Mouse (Mus musculus) urinary bladder, postnatal 14 days (tissue): ENCODE measurements around the gene Rnf216.

Experiments
- DNase-seq: peaks from one replicate; pipeline ENCODE4 v3.0.0; 2021; ENCODE audit warnings: low spot score

The Rnf216 gene

GRCm38 (mm10) chr5:143000654-143001500 is 111.9 kb downstream of the Rnf216 start:
- no peak for DNase-seq

GRCm38 (mm10) chr5:143000091-143000490 is 112.7 kb downstream of the Rnf216 start:
- no peak for DNase-seq

- no peak for DNase-seq
Observed at GRCm38 (mm10) chr5:142998171-142998570, 114.6 kb downstream of the Rnf216 start.

GRCm38 (mm10) chr5:142997526-142997925 is 115.3 kb downstream of the Rnf216 start:
- DNase-seq, result no peak

- DNase-seq, result no peak
Observed at GRCm38 (mm10) chr5:142994746-142995145, 118.0 kb downstream of the Rnf216 start.

DNA sequence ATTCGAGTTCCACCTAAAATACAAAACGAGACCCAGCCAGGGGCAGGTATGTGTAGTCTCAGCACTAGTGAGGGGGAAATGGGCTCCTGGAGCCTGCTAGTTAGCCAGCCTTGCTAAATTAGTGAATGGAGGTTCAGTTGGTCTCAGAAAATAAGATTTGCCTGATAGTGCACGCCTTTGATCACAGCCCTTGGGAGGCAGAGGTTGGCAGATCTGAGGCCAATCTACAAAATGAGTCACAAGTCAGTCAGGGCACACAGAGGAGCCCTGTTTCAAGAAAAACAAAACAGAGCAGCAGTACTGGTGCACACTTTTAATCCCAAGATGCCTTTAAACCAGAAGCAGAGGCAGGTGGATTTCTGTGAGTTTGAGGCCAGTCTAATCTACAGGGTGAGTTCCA is 123.6 kb downstream of the Rnf216 start:
- no peak for DNase-seq

DNA sequence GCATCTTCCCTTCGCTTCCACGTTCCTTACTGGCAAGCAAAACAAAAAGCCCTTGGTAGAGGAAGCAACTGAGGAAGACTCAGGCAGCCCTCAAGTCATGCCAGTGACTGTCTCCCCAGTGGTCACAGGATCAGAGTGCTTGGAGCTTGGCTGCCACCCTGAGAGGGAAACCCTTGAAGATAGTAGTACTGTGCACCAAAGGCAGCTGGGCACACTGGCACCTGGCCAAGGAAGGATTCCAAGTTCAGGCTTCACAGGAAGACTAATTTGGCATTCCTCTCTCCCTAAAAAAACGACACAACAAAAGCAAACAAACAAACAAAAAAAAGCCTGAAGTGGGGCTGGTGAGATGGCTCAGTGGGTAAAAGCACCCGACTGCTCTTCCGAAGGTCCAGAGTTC is 124.3 kb downstream of the Rnf216 start:
- peak; percentile 34 for DNase-seq

GRCm38 (mm10) chr5:142984271-142984670 is 128.5 kb downstream of the Rnf216 start:
- no peak for DNase-seq

DNA sequence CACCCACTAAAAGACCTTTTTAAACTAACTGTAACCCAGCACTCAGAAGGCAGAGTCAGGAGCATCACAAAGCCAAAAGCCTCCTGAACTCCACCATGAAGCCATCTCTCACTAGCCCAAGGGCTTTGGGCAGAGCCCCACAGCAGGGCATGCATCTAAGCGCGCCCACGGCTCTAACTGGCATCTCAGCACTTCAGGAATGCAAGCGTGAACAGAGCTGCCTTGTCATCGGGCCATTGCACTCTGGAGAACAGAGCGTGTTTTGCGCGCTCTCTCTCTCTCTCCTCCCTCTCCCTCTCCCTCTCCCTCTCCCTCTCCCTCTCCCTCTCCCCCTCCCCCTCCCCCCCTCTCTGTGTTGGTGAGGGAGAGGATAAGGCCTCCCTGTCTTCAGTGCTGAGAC is 129.6 kb downstream of the Rnf216 start:
- no peak for DNase-seq

DNA sequence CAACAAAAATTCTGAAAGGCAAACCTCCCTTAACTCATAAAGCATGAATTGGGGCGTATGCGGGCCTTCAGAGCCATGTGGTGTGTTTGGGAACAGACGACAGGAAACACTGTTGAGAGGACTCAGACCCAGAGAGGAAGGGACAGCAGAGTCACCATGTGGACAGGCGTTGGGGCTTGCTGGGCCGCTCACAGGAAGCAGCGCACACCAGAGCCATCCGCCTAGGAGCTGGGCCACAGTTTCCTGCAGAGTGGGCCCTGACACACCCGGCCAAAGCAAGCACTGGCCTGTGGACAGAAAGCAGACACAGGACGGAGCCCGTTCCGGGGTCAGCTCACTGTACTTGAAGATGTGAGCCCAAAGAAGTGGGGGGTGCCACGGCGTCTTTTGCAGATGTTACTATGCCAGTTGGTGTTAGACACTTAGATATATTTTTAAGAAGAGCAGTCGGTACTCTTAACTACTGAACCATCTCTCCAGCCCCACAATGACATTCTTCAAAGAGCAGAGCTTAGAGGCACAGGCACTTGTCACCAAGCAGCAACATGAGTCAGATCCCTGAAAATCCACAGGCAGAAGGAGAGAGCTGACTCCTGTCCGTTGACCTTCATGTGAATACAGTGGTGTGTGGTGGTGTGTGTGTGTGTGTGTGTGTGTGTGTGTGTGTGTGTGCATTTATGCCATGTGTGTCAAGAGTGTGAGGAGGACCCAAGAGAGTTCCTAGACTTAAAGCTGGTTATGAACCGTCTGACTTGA is 130.6 kb downstream of the Rnf216 start:
- DNase-seq, result peak; percentile 24

GRCm38 (mm10) chr5:142976516-142976915 is 136.3 kb downstream of the Rnf216 start:
- DNase-seq, result no peak

DNA sequence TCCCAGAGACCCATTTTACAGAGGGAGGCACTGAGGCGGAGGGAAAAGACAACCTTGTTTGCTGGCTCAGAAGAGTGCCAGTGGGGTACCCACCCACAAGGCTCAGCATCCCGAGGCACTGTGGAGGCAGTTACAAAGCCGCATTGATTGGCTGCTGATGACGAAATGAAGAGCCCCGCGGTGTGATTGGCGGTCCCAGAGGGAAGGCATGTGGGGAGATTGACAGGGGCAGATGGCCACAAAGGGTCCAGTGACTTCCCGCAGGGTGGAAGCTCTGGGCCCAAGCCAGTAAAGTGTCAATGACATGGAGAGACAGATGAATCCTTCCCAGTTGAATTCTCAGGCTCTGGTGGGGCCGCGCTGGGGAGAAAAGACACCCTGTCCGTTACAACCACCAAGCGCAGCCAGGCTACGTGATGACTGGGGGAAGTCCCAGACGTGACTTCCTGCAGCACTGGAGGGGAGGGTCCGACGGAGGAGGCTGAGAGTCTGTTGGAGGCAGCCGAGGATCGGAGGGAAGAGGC is 138.1 kb downstream of the Rnf216 start:
- DNase-seq, result no peak

DNA sequence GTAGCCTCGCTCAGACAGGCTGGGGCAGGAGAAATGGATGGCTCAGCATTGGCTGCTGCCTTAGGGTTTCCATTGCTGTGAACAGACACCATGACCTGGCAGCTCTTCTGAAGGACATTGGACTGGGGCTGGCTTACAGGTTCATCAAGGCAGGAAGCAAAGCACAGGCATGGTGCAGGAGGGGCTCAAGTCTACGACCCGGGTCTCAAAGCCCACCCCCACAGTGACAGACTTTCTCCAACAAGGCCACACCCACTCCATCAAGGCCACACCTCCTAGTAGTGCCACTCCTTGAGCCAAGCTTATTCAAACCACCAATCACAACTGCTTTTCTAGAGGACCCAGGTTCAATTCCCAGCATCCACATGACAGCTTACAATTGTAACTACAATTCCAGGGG is 138.8 kb downstream of the Rnf216 start:
- no peak for DNase-seq

- DNase-seq, result no peak
Observed at GRCm38 (mm10) chr5:142968411-142968810, 144.4 kb downstream of the Rnf216 start.

GRCm38 (mm10) chr5:142964650-142965049 is 148.1 kb downstream of the Rnf216 start:
- no peak for DNase-seq

GRCm38 (mm10) chr5:142963705-142964494 is 148.9 kb downstream of the Rnf216 start:
- DNase-seq, result peak; percentile 61

- DNase-seq, result peak; percentile 77
Observed at GRCm38 (mm10) chr5:142963003-142963704, 149.6 kb downstream of the Rnf216 start.

DNA sequence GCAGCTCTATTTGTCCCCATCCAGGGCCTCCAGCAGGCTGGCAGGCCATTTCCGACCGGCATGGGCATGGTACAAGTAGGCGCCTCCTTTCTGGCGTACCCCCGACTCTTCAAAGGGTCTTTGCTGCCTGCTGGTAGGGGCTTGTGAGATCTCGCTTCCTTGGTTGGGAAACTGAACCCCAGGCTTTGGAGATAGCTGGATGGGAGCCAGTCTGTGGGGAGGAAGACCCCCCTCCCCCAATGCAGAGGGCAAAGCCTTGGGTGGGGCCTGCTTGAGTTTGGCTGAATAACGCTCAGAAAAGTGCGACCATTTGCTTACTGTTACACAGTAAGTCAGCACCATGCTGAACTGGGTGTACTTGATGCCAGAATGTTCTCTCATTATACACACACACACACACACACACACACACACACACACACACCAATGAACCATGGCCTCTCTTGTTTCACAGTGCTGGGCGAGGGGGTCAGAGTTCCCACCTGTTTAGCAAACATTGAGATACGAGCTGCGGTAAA is 150.3 kb downstream of the Rnf216 start:
- peak; percentile 33 for DNase-seq

GRCm38 (mm10) chr5:142961881-142962443 is 150.8 kb downstream of the Rnf216 start:
- DNase-seq, result peak; percentile 71

DNA sequence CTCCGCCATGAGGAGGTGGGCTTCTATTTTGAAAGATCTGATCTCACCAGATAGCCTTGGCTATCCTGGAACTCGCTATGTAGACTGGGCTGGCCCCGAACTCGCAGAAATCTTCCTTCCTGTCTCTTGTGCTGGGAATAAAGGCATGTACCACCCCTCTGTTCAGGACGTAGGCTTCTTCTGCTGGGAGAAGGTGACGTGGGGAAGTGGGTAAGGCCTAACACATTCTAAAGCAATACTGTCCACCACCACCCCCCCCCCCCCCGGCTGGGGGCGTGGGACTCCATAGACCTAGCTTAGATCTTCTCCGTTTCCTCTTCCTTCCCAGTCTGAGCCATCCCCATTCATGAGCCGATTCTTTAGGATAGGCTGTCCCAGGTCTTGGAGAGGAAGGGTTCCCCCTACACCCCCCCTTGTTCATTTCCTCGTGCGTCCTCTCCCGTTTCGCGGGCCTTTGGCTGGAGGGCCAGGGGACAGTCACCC is 151.4 kb downstream of the Rnf216 start:
- DNase-seq, result no peak

GRCm38 (mm10) chr5:142960775-142961271 is 152.0 kb downstream of the Rnf216 start:
- peak; percentile 25 for DNase-seq
